Mouse (Mus musculus) hindbrain, embryonic 16.5 days (tissue): ENCODE results near the gene Lekr1. TPM values are rescaled to one million over a fixed set of nuclear protein-coding genes. Genes with fewer than 3 reads are reported as not detected.

Experiments used
- ATAC-seq: fragments of 200-750 bp; cut with Nextera tagmentation; 2 replicates; pipeline ENCODE4 v1.8.0; 2017; ENCODE audit warnings: moderate TSS enrichment, moderate library complexity
- H3K27ac ChIP-seq: fragments of 300-500 bp; sonication (generic); 2 replicates; pipeline ENCODE4 v1.5.1; 2014; ENCODE audit warnings: low read depth, mild to moderate bottlenecking, control low read depth, low read length, moderate library complexity
- H3K27me3 ChIP-seq: fragments of 300-500 bp; sonication (generic); replicated peaks from 2 replicates; pipeline ENCODE4 v1.6.1; 2014; ENCODE audit warnings: low read length; ENCODE audit not compliant: control insufficient read depth, insufficient read depth
- H3K36me3 ChIP-seq: fragments of 300-500 bp; sonication (generic); 2 replicates; pipeline ENCODE4 v1.6.1; 2014; ENCODE audit warnings: mild to moderate bottlenecking, low read length, moderate library complexity, mixed read lengths; ENCODE audit not compliant: control insufficient read depth, insufficient read depth
- H3K4me1 ChIP-seq: fragments of 300-500 bp; sonication (generic); 2 replicates; pipeline ENCODE4 v1.6.1; 2014; ENCODE audit warnings: low read depth, low read length; ENCODE audit not compliant: control insufficient read depth, insufficient read depth
- H3K4me2 ChIP-seq: fragments of 300-500 bp; sonication (generic); 2 replicates; pipeline ENCODE4 v1.6.1; 2014; ENCODE audit warnings: mild to moderate bottlenecking, low read length, control low read depth, moderate library complexity
- H3K4me3 ChIP-seq: fragments of 300-500 bp; sonication (generic); 2 replicates; pipeline ENCODE4 v1.5.1; 2014; ENCODE audit warnings: mild to moderate bottlenecking, low read length, control low read depth, moderate library complexity
- H3K9ac ChIP-seq: fragments of 300-500 bp; sonication (generic); 2 replicates; pipeline ENCODE4 v1.6.1; 2014; ENCODE audit warnings: low read depth, mild to moderate bottlenecking, control low read depth, low read length, moderate library complexity
- H3K9me3 ChIP-seq: fragments of 300-500 bp; sonication (generic); 2 replicates; pipeline ENCODE4 v1.6.1; 2014; ENCODE audit warnings: mild to moderate bottlenecking, low read length, moderate library complexity; ENCODE audit not compliant: control insufficient read depth
- WGBS: fragments of 180-500 bp; shearing (Covaris S2); extraction: QIAGEN DNeasy Blood & Tissue Kit; methylation state at CpG from one replicate; pipeline ENCODE4 v1.1.7; 2014; 5-methylcytosine and 5-hydroxymethylcytosine counted together
- polyA plus RNA-seq: library from polyadenylated mRNA; unstranded; fragments of >200 nt; fragmentation: Nextera tagmentation; extraction: Ambion mirVana; gene quantifications from 2 replicates; pipeline ENCODE4 v1.2.1, GENCODE M21; 2015

The Lekr1 gene
- polyA plus RNA-seq, 1 experiment from 2014 or later = 7.2 TPM

DNA sequence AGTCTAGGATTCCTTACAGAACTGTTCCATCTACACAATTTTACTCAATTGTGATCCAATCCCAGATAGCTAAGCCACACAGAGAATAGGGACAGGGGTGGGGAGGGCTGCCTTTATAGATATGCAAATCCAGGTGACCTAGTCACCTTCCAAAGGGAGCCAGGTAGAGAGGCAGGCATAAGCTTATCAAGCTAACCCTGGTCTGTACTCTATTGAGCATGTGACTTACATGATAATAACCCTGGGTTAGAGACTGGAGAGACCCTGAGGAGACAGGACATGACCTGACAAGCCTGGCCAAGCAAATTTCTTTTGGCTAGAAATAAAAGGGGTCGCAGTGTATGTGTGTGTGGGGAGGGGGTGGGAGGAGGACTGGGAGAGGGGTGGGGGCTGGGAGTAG is 17.1 kb upstream of the Lekr1 start:
- no peaks in the 10 kb centered on the region for H3K9me3 ChIP-seq
- no peak overlapping the region for H3K9ac ChIP-seq
- ATAC-seq = 0 out of 2 replicates have a peak, but pooled peaks have one; percentile 20
- WGBS = 10% methylated on average over 1 of the region's 1 CpGs
- H3K4me3 ChIP-seq = no peak overlapping the region
- no peak overlapping the region for H3K4me2 ChIP-seq
- H3K27ac ChIP-seq = no peak overlapping the region
- H3K36me3 ChIP-seq = no peaks in the 10 kb centered on the region
- no peaks in the 10 kb centered on the region for H3K4me1 ChIP-seq
- no peaks in the 10 kb centered on the region for H3K27me3 ChIP-seq

DNA sequence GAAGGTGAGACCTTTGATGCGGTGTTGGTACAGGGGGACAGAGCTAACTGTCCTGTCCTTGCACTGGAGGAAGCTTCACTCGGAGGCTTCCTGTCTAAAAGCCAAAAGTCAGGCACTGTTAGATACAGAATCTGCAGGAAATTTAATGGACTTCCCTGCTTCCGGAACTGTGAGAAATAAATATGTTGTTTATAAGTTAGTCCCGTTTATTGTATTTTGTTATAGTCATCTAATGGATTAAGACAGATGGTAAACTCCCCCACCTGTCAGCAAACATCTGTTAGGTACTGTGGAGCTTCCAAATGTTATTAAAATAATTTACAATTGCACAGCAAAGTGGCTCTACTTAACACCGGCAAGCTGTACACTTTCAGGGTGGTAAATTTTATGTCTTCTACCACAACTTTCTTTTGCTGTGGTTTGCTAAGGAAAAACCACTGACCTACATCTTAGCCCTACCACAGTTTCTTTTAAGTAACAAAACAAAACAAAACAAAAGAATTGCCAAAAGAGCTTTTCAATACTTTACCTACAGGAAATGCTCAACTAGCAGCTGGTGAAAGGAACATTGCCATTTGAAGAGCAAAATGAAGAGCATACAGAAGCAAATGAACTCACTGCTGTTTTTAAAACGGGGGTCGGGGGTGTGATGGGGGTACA is 15.7 kb upstream of the Lekr1 start:
- Histone ChIP-seq H3K4me3 (no peak overlapping the region), H3K9ac (no peak overlapping the region), H3K4me2 (no peak overlapping the region), H3K4me1 (no peaks in the 10 kb centered on the region), H3K9me3 (no peaks in the 10 kb centered on the region), H3K27ac (no peak overlapping the region), H3K27me3 (no peaks in the 10 kb centered on the region), H3K36me3 (no peaks in the 10 kb centered on the region)
- ATAC-seq = no peak
- 54% methylated on average over 7 of the region's 7 CpGs for WGBS

DNA sequence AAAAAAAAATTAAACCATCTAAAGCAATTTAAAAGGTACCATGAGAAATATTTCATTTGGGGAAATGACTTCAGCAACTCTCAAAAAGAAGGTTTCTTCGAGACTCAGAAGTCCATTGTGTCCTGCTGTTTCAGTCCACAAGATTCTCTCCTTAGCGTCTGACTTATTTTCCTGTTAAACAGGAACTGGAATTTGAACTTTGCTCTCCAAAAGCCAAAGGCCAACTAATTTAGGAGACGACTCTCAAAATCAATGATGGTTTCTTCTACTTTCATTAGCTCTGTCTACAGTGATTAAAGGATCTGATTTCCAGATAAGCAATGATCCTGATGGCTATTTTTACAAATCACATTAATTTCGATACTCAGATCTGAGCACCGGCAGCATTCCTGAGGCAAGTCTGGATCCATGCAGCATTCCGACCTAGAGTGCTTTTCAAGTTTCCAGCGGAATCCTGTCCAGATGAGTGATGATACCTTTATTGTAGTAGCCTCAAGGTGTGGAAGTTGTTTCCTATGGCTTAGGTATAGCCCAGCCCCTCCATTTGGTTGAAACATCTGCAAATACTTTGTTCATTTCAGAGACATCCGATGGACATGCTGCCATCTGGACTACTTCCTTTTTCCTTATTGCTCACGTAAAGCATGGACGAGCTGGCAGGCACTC is 11.4 kb upstream of the Lekr1 start:
- Histone ChIP-seq H3K27me3 (no peaks in the 10 kb centered on the region), H3K36me3 (no peaks in the 10 kb centered on the region), H3K9ac (no peak overlapping the region), H3K4me2 (no peak overlapping the region), H3K27ac (no peak overlapping the region), H3K4me3 (no peak overlapping the region), H3K9me3 (no peaks in the 10 kb centered on the region), H3K4me1 (peaks cover 6% of the 10 kb centered on the region)
- WGBS = 73% methylated on average over 10 of the region's 10 CpGs
- ATAC-seq = no peak

DNA sequence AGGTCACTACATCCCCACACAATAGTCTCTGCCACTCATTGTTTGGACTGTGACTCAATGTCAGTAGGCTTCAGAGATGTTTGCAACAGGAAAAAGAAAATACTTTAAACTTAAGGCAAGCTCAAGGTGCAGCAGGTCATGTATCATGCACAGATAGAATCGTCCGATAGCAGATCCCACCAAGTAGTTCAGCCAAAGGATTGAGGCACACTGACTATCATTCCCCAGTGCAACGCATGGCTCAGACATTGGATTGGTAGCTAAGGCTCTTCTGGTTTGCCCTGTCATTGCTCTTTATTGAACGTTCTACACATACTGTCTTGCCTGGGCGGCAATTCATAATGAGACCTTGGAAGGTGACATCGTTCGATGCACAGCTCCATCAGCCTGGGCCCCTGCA is 9.6 kb upstream of the Lekr1 start:
- Histone ChIP-seq H3K4me2 (no peak overlapping the region), H3K4me1 (peaks cover 6% of the 10 kb centered on the region), H3K27ac (no peak overlapping the region), H3K27me3 (no peaks in the 10 kb centered on the region), H3K4me3 (no peak overlapping the region), H3K9me3 (no peaks in the 10 kb centered on the region), H3K9ac (no peak overlapping the region), H3K36me3 (no peaks in the 10 kb centered on the region)
- no peak for ATAC-seq
- 52% methylated on average over 7 of the region's 7 CpGs for WGBS

DNA sequence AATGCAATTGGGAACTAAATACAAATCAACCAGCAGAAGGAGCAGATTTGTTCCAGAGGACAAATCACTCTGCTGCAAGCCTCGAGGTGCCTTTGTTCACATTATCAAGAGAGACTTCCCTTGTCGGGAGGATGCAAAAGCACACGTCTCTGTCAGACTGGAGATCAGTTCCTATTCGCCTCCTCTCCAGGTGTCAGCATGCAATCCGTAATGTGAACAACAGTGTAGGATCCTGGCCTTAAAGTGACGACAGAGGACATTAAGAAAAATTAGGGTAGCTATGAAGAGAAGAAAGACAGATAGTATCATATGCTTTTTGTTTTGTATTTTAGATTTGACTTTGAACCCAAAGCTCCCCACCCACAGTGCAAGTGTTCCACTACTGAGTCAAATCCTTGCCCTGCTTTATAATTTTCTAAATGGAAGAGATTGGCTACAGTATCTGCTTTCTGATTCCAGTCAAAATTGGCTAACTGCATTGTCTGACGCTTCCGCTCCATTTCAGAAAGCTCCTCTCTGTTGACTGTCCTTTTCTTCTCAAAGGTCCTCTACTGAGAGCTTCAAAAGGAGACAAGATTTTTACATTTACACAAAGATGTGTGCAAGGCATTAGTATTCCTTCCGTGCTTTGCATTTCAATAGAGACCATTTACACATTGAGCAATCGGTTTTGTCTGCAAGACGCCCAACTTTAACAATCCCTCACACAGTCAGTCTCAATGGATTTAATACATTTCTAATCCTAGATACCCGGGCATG is 8.9 kb upstream of the Lekr1 start:
- no peak overlapping the region; the same call in 1 of the 2 replicates for H3K27ac ChIP-seq
- H3K4me2 ChIP-seq = no peak overlapping the region
- no peaks in the 10 kb centered on the region for H3K27me3 ChIP-seq
- H3K9me3 ChIP-seq = no peaks in the 10 kb centered on the region
- H3K4me3 ChIP-seq = no peak overlapping the region
- H3K36me3 ChIP-seq = no peaks in the 10 kb centered on the region
- WGBS = 15% methylated on average over 12 of the region's 12 CpGs
- ATAC-seq = no peak
- peaks cover 6% of the 10 kb centered on the region for H3K4me1 ChIP-seq
- no peak overlapping the region for H3K9ac ChIP-seq

DNA sequence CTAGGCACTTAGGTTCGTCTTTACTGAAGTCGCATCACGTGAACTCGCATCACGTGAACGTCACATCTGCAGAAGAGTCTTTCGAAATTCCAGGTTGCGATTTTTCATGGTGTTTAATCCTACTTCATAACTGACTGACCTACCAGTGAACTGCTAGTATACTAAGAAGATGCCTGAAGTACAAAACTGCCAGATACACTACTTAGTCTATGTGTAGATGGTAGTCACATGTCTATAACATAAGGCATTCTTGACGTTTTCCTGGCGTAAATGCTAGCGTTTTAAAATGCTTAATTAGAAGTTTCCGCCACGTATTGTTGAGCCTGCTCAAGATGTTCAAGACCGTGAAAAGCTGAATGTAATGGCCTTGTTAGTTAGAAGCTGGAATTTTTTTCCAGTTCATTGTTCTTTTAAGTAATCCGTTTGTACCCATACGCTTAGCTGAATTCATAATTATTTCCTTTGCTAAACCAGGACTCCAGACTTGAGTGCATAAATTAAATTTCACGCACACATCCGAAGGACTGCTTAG is 7.9 kb upstream of the Lekr1 start:
- peak overlapping the region; percentile 77 for H3K4me3 ChIP-seq
- peak; percentile 1; the same call in 1 of the 2 replicates for ATAC-seq
- H3K9me3 ChIP-seq = no peaks in the 10 kb centered on the region
- H3K4me1 ChIP-seq = peaks cover 6% of the 10 kb centered on the region
- 6% methylated on average over 18 of the region's 18 CpGs for WGBS
- no peaks in the 10 kb centered on the region for H3K27me3 ChIP-seq
- H3K4me2 ChIP-seq = peak overlapping the region; percentile 100
- H3K36me3 ChIP-seq = no peaks in the 10 kb centered on the region
- H3K9ac ChIP-seq = peak overlapping the region; percentile 81
- H3K27ac ChIP-seq = no peak overlapping the region

DNA sequence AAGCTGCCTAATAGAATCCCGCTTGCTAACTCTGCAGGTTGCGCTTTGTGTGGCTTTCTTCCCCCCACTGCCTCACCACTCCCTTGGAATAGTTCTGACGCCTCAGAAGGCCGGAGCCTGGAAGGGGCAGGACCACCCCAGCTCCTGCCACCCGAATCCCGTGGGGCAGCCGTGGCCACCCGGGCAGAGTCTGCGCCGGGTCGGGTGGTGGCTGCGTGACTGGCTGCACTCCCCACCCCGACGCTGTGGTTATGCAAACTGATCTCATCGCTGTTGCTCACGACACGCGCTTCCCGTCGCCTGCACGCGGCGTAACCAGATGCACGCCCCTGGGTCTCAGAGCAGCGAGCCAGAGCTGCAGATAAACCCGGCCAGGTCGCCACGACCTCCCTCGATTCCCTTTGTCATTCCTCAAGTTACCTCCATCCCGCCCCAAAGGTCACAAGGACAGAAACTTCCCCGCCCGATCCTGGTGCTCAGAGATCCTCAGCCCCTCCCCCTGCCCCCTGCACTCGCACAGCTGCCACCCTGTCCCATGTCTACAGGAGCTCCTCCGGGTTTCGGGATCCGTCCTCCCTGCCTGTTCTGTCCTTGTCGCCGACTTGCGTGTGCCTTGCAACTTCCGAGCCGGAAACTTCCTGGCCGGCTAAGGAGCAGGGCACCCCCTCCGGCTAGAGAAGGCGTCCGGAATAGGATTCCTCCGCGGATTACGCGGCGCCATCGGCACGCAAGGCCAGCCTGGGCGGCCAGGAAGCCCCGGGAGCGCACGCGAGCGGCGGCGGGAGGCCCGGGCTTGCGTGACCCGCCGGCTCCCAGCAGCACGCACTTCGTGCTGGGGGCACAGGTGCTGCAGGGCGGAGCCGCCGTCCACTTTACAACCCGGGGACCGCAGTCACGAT is 7.1 kb upstream of the Lekr1 start:
- peak overlapping the region; percentile 72 for H3K27ac ChIP-seq
- H3K27me3 ChIP-seq = no peaks in the 10 kb centered on the region
- H3K4me3 ChIP-seq = peak overlapping the region; percentile 77
- H3K36me3 ChIP-seq = no peaks in the 10 kb centered on the region
- H3K4me2 ChIP-seq = peak overlapping the region; percentile 100
- peak; percentile 87 for ATAC-seq
- peak overlapping the region; percentile 81 for H3K9ac ChIP-seq
- peaks cover 6% of the 10 kb centered on the region for H3K4me1 ChIP-seq
- H3K9me3 ChIP-seq = no peaks in the 10 kb centered on the region
- under 1% methylated on average over 72 of the region's 72 CpGs for WGBS

DNA sequence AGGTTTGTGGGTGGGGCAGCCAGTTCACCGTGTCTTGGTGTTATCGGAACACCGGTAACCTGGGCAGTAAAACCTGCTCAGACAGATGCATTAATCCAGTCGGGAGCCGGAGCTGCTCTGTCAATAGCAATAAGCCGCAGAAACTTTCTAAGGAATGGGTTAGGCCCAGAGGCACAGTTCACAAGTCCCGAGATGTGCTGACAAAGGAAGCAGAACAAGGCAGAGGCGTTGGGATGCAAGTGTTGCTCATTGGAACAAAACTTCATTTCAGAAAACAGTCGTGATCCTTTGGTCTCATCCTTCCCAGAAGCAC is 6.5 kb upstream of the Lekr1 start:
- Histone ChIP-seq H3K9ac (peak overlapping the region; percentile 81), H3K9me3 (no peaks in the 10 kb centered on the region), H3K27me3 (no peaks in the 10 kb centered on the region), H3K27ac (peak overlapping the region; percentile 72), H3K4me3 (peak overlapping the region; percentile 77), H3K36me3 (no peaks in the 10 kb centered on the region), H3K4me2 (peak overlapping the region; percentile 100), H3K4me1 (peaks cover 6% of the 10 kb centered on the region)
- 3% methylated on average over 9 of the region's 9 CpGs for WGBS
- no peak for ATAC-seq
